Mouse (Mus musculus): Measurements from ENCODE around the gene Dnmbp.

Dnmbp gene

DNA sequence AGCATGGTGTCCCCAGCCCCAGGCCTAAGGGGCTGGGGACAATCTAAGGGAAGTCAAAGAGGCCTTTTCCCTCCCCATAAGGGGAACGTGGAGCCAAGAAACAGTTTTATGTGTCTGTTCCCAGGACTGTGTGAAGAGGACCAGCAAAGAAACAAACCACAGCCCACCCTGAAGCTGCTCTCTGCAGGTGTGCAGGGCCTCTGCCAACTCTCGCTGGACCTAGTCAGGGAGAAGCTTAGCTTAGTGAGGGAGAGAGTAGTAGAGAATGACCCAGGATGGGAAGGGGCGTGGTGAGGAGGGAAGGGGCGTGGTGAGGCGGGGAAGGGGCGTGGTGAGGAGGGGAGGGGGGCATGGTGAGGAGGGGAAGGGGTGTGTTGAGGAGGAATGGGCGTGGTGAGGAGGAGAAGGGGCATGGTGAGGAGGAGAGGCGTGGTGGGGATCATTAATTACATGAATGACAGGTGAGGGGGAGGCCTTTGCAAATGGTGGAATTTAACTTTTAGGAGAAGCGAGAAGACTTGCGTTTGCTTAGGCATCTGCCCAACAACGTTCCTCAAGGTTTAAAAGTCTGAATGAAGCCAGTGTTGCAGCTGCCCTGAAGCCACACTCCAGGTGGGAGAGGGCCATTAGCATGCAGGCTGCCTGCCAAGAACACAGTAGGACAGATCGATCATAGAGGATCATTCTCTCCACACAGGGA is 9.3 kb upstream of the Dnmbp start:
- DNase-seq (ENCODE audit: inconsistent age in 2 of 2, low spot score in 1 of 2) = no peak

- DNase-seq (ENCODE audit: inconsistent age in 2 of 2, low spot score in 1 of 2) = no peak
These were observed 4.6 kb upstream of the Dnmbp start for GRCm38 (mm10) chr19:43944566-43944965.

DNA sequence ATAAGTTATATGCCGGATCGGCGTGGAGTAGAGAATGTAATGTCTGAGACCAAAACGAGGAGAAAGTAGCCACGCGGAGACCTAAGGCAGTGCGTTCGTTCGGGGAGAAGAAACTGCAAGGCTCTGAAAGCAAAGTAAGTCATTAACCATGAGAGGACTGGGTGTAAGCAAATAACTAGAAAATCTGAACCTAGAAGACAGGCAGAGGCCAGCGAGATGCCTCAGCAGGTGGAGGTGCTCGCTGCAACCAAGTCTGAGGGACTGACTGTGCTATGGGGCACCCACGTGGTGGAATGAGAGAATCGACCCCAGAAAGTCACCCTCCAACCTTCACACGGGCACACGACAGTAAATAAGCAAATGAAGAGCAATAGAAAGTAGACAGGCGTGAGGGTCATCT is 3.1 kb upstream of the Dnmbp start:
- DNase-seq (ENCODE audit: inconsistent age in 2 of 2, low spot score in 1 of 2) = no peak

DNA sequence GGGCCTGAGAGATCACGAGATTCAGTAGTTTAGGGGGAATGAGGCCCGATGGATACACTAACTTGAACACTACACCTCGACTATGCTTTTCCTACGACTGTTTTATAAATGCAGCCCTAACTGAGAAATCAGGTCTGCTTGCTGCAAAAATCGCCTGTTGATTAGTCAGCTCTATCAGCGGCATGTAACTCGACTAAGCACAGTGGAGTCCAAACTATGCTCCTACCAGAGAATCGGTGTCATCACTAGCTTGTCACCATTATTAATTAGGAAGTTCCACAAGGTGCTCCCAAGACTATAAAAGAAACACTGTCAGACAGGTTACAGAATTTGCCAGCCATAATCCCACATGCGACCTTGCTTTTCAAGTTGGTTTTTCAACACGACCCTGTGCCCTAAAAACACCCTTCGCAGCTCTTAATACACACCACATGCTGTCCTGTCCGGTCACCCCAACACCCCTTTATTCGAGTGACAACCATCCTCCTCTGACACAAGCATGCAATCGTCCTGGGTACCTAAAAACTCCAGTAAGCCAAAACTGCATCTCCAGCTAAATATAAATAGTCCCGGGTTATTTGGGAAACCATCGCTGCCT is 721 bp downstream of the Dnmbp start:
- DNase-seq (ENCODE audit: inconsistent age in 2 of 2, low spot score in 1 of 2) = peak in 1 of 2 experiments; percentile 78

DNA sequence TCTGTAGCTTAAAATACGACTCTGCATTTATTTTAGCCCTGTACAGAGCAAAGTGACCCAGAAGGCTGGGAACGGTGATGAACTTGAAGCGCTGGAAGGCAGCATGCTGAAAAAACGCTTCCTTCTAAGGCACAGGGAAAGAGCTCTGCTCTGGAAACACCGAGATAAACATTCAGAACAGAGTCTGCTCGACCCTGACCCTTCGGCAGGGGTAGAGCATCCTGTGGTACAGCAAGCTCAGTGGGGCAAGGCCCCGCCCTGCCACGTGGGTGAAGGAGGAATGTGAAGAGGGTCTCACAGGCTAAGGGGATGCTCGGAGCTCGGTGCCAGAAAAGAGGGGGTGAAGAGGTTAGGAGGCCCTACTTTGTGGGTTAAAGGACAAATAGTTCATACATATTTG is 1.6 kb downstream of the Dnmbp start:
- peak; percentile 55 to 63 for DNase-seq (ENCODE audit: inconsistent age in 2 of 2, low spot score in 1 of 2)

GRCm38 (mm10) chr19:43930926-43931325 is 9.1 kb downstream of the Dnmbp start:
- no peak for DNase-seq (ENCODE audit: inconsistent age in 2 of 2, low spot score in 1 of 2)

GRCm38 (mm10) chr19:43930366-43930765 is 9.6 kb downstream of the Dnmbp start:
- DNase-seq (ENCODE audit: inconsistent age in 2 of 2, low spot score in 1 of 2) = peak in 1 of 2 experiments; percentile 27

DNA sequence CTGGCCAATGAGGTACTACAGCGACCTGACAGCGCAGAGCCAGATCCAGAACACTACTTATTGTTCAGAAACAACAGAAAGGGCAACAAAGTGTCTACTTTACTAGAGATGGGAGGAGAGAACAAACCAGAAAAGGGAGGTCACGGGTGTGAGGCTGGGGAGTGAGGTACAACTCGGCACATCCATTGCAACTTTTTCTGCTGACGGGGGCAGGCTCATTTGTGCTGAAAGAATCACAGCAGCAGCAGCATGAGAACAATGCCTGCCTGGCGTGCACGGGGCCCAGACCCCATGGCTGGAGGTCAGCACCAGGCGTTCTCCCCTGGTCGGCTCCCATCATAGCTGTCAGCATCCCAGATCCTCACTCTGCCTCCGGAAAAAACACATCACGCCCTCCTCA is 10.1 kb downstream of the Dnmbp start:
- DNase-seq (ENCODE audit: inconsistent age in 2 of 2, low spot score in 1 of 2) = no peak

GRCm38 (mm10) chr19:43927967-43928366 is 12.0 kb downstream of the Dnmbp start:
- no peak for DNase-seq (ENCODE audit: inconsistent age in 2 of 2, low spot score in 1 of 2)

- DNase-seq (ENCODE audit: inconsistent age in 2 of 2, low spot score in 1 of 2) = peak in 1 of 2 experiments; percentile 65
These were observed 12.9 kb downstream of the Dnmbp start for GRCm38 (mm10) chr19:43927057-43927456.

- peak in 1 of 2 experiments; percentile 76 for DNase-seq (ENCODE audit: inconsistent age in 2 of 2, low spot score in 1 of 2)
These were observed 13.6 kb downstream of the Dnmbp start for GRCm38 (mm10) chr19:43926141-43926987.

DNA sequence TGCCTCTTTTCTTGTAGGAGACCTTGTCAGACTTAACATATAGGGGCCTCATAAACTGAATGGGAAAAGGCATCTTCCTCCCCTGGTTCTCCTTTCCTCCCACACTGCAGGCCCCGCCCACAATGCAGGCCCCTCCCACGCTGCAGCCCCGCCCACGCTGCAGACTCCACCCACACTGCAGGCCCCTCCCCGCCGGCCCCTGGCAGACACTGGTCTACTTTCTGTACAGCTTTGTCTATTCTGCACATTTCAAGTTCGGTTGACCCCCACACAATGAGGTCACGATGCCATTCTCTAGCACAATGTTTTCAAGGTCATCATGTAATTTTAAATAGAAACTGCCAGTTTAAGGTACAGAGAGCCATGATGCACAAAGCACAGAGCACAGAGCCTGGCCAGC is 15.6 kb downstream of the Dnmbp start:
- no peak for DNase-seq (ENCODE audit: inconsistent age in 2 of 2, low spot score in 1 of 2)

DNA sequence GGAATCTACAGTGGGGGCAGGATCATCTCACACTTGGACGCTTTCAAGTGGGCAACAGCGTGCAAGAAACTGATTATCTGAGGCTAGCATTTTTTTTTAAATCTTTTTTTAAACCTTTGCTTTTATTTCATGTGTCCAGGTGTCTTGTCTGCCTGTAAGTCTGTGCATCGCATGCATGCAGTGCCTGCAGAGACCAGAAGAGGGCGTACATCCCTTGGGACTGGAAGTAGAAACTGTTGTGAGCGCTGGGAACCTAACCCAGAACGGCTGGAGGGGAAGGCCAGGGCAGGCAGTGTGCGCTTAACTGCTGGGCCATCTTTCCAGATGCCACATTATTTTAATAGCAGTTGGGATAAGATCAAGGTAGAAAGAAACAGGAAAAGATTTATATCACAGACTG is 17.0 kb downstream of the Dnmbp start:
- DNase-seq (ENCODE audit: inconsistent age in 2 of 2, low spot score in 1 of 2) = no peak

GRCm38 (mm10) chr19:43921410-43921809 is 18.6 kb downstream of the Dnmbp start:
- peak in 1 of 2 experiments; percentile 63 for DNase-seq (ENCODE audit: inconsistent age in 2 of 2, low spot score in 1 of 2)

GRCm38 (mm10) chr19:43920453-43921300 is 19.3 kb downstream of the Dnmbp start:
- peak in 1 of 2 experiments; percentile 60 for DNase-seq (ENCODE audit: inconsistent age in 2 of 2, low spot score in 1 of 2)

DNA sequence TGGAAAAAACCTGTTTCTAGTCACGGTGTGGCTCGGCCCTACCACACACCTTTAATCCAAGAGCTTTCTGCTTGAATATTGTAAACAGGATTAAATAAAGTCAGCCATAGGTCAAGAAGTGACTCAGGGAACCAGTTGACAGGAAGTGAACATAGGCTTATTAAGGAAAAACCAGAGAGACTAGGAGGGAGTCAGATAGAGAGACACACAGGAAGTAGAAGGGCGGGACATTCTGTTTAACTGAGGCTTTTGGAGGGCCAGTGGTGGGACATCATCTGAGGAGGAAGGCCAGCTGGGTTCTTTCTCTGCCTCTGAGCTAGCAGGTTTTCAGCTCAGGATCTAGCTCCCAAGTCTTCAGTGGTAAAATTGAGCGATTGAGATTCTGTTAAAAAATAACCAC is 20.1 kb downstream of the Dnmbp start:
- DNase-seq (ENCODE audit: inconsistent age in 2 of 2, low spot score in 1 of 2) = no peak

GRCm38 (mm10) chr19:43918834-43919233 is 21.2 kb downstream of the Dnmbp start:
- DNase-seq (ENCODE audit: inconsistent age in 2 of 2, low spot score in 1 of 2) = no peak

- DNase-seq (ENCODE audit: inconsistent age in 2 of 2, low spot score in 1 of 2) = no peak
These were observed 22.2 kb downstream of the Dnmbp start for GRCm38 (mm10) chr19:43917763-43918162.

GRCm38 (mm10) chr19:43917406-43917691 is 22.6 kb downstream of the Dnmbp start:
- DNase-seq (ENCODE audit: inconsistent age in 2 of 2, low spot score in 1 of 2) = no peak

GRCm38 (mm10) chr19:43916586-43917405 is 23.2 kb downstream of the Dnmbp start:
- DNase-seq (ENCODE audit: inconsistent age in 2 of 2, low spot score in 1 of 2) = peak in 1 of 2 experiments; percentile 61

Measured in adrenal gland, adult (tissue).